Mouse (Mus musculus) c-Kit-positive CD71-positive TER-119-negative erythroid progenitor cells, embryonic 14.5 days (primary cell): ENCODE data around the gene Snx29.
A peak's percentile ranks its signal among the peaks of the same experiment; 100 is the strongest.

Experiments
- DNase-seq: peaks from one replicate; pipeline ENCODE4 v3.0.0-alpha.2; 2013; ENCODE audit warnings: low read depth

The Snx29 gene

GRCm38 (mm10) chr16:11449344-11449743 is 126.6 kb downstream of the Snx29 start:
- no peak for DNase-seq

- DNase-seq = no peak
Observed at GRCm38 (mm10) chr16:11450626-11451025, 127.9 kb downstream of the Snx29 start.

- no peak for DNase-seq
Observed at GRCm38 (mm10) chr16:11454871-11455270, 132.2 kb downstream of the Snx29 start.

- no peak for DNase-seq
Observed at GRCm38 (mm10) chr16:11455545-11456140, 132.9 kb downstream of the Snx29 start.

GRCm38 (mm10) chr16:11456141-11456645 is 133.5 kb downstream of the Snx29 start:
- peak; percentile 9 for DNase-seq

- DNase-seq = no peak
Observed at GRCm38 (mm10) chr16:11457136-11457535, 134.4 kb downstream of the Snx29 start.

- no peak for DNase-seq
Observed at GRCm38 (mm10) chr16:11457609-11458350, 135.1 kb downstream of the Snx29 start.

GRCm38 (mm10) chr16:11460210-11460609 is 137.5 kb downstream of the Snx29 start:
- DNase-seq = no peak

- no peak for DNase-seq
Observed at GRCm38 (mm10) chr16:11461612-11462011, 138.9 kb downstream of the Snx29 start.

GRCm38 (mm10) chr16:11468533-11469179 is 145.9 kb downstream of the Snx29 start:
- peak; percentile 27 for DNase-seq

- no peak for DNase-seq
Observed at GRCm38 (mm10) chr16:11469491-11469890, 146.8 kb downstream of the Snx29 start.

GRCm38 (mm10) chr16:11471246-11471645 is 148.5 kb downstream of the Snx29 start:
- DNase-seq = no peak

GRCm38 (mm10) chr16:11472852-11473251 is 150.1 kb downstream of the Snx29 start:
- no peak for DNase-seq

- no peak for DNase-seq
Observed at GRCm38 (mm10) chr16:11473474-11473873, 150.8 kb downstream of the Snx29 start.

GRCm38 (mm10) chr16:11473893-11474505 is 151.3 kb downstream of the Snx29 start:
- no peak for DNase-seq

GRCm38 (mm10) chr16:11475137-11475943 is 152.6 kb downstream of the Snx29 start:
- DNase-seq = no peak

GRCm38 (mm10) chr16:11476314-11476713 is 153.6 kb downstream of the Snx29 start:
- DNase-seq = no peak

- no peak for DNase-seq
Observed at GRCm38 (mm10) chr16:11476968-11477367, 154.3 kb downstream of the Snx29 start.

GRCm38 (mm10) chr16:11477591-11477990 is 154.9 kb downstream of the Snx29 start:
- no peak for DNase-seq

GRCm38 (mm10) chr16:11479605-11480004 is 156.9 kb downstream of the Snx29 start:
- no peak for DNase-seq

- DNase-seq = no peak
Observed at GRCm38 (mm10) chr16:11482189-11482588, 159.5 kb downstream of the Snx29 start.

- no peak for DNase-seq
Observed at GRCm38 (mm10) chr16:11494895-11495294, 172.2 kb downstream of the Snx29 start.
